Mouse (Mus musculus) activated CD4-positive, CD25-positive, alpha-beta regulatory T cell, adult 4 months (primary cell): ENCODE measurements around the gene Wfdc1. TPM values are rescaled to one million over a fixed set of nuclear protein-coding genes. Genes with fewer than 3 reads are reported as not detected.

Experiments used
- ATAC-seq: one replicate; pipeline ENCODE4 v1.8.0; 2017
- polyA plus RNA-seq, 2 experiments: library from polyadenylated mRNA; unstranded; fragments of 100-300 nt; shearing (Covaris generic); gene quantifications; one replicate each; pipeline ENCODE4 v1.2.1; 2017

The Wfdc1 gene
- polyA plus RNA-seq, 2 experiments from 2014 or later = not detected

DNA sequence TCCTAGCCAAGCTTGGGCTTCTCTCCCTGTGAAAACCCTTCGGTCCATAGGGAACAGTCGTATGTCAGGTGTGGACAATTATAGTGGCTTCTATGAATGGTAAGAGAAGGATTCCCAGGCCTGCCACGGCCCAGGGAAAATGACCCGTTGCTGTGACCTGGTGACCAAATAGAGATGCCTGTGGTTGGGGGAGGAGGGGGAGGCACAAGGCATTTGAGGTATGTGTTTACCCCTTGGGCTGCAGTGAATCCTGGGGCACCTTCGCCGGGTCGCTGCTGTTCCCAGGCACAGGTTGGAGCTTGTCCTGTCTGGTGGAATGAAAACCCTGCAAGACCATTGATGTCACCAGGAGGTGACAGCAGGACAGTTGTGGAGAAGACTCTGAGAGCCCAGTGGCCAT is 28.5 kb downstream of the Wfdc1 start:
- ATAC-seq = no peak

DNA sequence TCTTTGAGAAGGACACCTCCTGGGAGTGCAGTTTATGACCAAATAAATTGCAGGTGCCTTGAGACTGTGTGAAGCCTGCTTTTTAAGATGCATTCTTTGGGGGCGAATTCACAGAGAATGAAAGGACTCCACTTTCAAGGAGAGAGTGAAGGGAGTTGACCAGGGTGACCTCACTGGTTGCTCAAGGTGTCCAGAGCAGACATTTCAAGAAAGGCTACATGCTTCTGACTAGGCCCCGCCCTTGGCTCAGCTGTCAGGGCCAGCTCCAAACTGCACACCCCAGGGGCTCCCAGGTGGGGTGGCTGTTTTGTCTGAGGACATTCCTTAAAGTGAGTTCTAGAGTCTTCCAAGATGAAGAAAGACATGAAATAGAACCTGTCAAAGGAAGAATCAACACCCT is 31.0 kb downstream of the Wfdc1 start:
- no peak for ATAC-seq

DNA sequence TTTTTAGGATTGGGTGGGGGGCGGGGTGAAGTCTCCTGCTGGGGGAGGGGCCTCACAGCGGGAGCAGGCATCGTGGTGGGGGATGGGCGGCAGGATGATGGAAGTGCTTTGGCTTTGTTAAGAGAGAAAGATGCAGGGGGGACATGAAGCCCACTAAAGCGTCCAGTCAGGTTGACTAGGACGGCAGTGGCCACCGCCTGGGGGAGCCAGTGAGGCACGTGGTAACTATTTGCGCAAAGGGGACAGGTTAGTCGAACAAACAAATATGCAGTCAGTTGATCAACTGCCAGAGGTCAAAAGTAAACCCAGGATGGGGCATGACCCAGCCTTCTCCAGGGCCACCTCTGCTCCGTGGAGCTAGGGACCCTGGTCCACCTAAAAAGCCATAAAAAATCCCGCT is 32.8 kb downstream of the Wfdc1 start:
- ATAC-seq = no peak

DNA sequence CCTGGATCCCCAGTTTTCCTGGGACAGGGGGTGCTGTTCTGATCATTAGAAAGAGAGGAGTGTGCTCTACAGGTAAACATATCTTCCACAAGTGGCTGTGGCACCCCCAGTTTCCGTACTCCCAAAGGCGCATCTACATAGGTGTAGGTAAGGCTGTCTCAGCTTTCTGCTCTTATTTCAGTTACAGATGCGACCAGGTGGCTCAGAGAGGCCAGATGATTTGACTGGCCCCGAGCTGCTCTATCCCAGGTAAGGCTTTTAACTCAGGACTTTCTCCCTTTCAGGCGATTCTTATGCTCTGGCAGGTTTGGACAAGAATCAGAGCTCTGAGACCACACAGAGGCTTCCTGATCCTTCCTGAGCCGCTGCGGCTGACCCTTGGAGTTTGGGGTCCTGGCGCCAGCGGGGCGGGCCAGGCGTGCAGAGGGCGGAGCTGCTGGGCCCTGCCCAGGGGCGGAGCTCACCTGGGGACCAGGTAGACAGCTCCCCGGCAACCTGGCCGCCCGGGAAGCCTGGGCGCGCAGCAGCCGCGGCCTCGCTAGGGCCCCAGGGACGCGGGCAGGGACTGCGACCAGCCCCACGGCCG is 33.5 kb downstream of the Wfdc1 start, which contains the start of gene Atp2c2:
Gene Atp2c2 (plus strand): TSS at position 461 of the 586 bp plus-strand sequence.
- ATAC-seq = no peak

DNA sequence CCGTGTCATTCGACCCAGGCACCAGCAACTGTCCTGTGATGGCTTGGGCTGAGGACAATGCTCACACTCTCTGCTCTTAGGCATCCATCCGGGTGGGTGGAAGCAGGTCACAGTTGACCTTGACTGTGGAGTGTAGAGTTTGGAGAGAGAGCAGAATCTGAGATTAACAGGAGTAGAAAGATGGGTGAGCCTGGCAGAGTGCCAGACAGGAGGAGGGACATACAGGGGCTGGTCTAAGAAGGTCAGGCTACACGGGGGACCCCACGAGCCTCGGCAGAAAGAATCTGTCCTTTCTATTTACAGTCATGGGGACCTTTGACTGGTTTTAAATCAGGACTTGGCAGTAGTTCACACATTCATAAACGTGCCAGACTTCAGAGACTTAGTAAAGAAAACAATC is 36.8 kb downstream of the Wfdc1 start:
- no peak for ATAC-seq

DNA sequence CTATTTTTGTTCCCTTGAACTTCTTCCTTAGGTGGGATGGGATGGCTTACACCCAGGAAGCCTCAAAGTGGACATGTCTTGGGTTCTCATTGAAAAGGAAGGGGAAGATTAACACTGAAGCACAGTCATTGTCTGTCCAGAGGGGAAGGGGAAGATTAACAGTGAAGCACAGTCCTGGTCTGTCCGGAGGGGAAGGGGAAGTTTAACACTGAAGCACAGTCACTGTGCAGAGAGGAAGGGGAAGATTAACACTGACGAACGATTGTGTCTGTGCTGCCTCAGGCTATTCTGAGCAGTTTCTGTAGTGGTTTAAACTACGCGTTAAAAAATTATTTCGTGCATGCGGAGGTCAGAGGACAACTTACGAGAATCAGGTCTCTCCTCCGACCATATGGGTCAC is 41.0 kb downstream of the Wfdc1 start:
- no peak for ATAC-seq

DNA sequence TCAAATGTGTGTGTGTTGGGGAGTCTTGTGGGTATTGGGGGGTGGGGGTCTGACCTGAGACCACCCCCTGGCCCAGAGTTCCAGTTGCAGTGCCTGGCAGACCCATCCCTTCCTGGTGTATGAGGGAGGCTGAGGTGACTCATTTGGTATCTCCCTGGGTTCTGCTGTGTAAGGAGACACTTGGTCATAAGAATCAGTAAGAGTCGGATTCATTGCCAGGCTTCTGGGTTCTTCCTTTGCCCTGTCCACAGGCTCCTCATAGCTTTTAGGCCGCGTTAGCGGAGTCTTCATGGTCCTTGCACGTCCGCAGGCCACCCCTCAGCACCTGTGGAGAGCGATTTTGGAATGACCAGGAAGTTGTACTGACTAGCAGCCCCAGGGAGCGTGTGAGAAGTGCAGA is 42.3 kb downstream of the Wfdc1 start:
- no peak for ATAC-seq

DNA sequence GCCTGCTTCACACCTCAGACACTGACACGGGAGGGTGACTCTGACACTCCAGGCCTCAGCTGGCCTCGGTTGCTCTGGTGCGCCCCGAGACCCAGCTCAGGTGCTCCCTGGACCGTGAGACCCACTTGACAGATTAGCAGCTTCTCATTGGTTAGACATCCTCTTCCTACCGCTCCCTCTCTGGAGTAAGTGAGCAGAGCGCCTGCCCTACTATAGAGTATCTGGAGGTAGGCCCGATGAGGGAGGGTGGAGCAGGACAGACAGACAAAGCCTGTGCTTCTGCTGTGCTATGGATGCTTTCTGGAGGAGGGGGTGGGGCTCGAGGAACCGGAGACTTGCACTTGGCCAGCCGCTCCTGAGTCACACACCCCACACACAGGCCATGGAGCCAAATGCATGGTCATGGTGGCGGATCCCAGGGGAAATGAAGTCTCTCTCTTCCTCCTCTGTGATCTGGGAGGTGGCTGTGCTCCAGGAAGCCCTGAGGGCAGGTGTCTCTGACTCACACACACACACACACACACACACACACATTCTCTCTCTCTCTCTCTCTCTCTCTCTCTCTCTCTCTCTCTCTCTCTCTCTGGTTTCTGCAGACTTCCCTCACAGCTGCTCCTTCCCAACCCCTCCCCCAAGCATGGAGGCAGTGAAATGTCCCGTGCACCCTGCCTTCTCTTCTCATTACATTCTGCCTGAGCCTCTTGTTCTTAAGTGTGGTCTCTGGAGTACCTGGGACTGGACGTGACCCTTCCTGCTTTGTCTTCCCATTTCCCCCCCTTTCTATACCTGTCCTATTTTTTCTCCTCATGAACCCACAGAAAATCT is 42.9 kb downstream of the Wfdc1 start:
- no peak for ATAC-seq

DNA sequence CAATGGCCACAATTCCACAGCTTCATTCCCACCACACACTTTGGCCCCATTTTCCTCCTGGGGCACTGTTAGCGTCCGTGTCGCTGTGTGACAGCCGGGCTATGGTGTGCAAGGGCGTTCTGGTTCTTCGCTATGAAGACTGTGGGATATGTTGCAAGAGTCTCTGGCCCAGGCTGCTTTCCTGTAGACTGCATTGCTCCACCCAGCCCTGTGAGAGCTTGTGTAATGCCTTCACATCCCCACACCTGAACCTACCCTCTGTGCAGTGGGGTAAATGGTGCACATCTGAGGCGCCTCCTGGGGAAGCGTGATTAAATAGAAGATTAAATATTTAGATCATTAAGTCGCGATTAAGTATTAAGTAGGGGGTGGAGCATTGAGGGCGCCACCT is 43.5 kb downstream of the Wfdc1 start:
- ATAC-seq = no peak

DNA sequence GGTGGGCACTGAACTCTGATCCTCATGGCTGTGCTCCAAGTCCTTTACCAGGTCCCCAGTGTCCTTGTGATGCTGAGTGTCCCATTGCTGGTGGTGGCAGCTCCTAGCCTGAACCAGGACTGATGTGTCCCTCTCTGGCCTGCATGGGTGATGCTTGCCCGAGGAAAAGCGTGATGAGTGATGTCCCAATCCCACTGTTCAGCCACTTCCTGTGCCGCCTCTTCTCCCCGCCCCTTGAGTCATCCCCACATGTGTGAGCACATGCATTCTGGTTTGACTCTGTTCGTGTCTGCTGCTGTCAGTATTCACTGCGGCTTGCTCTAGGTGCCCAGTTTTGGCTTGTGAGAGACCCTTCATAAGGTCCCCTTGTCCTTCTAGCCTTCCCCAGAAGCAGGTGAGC is 46.1 kb downstream of the Wfdc1 start:
- no peak for ATAC-seq

DNA sequence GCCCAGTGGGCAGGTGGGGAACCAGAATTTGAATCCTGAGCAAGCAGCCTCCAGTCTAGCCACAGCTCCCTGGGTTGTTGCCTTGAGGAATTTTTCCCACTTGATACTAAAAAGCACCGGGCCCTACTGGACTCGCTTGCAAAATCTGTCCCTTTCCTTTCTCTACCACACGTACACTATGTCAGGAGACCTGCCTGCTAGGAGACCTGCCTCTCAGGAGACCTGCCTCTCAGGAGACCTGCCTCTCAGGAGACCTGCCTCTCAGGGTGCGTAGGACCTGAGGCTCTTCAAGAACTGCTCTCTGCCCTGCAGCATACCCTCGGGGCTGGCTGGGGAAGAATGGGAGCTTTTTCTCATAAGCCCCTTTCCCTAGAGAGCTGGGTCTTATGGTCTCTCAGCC is 47.3 kb downstream of the Wfdc1 start:
- no peak for ATAC-seq

DNA sequence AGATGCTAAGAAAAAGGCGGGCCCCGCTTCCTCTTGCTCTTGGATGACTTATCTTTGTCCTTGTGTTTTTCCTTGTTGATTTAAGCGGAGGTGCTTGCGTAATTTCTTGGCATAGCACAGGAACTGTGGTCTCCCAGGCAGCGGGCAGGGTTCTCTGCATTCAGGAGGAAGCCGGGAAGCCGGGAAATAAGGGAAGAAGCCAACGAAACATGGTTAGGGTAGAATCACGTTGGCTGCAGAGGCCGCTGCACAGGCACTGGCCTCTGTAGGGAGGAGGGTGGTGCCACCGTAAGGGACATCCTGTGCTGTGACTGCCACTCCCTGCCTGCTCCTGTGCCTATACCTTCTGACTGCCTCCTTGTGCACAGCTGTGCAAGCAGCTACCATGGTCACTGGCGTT is 49.1 kb downstream of the Wfdc1 start:
- ATAC-seq = no peak

DNA sequence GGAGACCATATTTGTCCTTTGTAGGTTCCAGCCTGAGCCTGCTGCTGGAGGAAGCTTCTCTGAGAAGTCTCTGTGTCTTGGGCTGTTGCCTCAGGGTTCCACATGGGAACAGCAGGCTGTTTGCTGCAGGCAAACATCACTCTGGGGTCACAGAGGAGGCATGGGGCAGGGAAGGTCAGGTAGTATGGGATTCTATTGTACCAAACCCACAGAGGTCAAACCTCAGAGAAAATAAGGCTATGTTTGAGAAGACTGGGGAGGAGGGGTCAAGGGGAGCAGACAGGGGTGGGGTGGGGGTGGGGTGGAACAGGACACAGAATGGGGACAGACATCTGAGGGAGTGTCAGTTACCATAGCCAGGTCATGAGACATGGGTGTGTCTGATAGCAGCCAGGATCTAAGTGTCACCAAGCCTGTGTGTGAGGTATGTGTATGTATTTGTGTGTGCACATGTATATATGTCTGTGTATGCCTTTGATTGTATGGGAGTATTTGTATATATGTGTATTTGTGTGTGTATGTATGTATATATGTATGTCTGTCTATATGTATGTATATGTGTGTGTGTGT is 50.6 kb downstream of the Wfdc1 start:
- no peak for ATAC-seq

DNA sequence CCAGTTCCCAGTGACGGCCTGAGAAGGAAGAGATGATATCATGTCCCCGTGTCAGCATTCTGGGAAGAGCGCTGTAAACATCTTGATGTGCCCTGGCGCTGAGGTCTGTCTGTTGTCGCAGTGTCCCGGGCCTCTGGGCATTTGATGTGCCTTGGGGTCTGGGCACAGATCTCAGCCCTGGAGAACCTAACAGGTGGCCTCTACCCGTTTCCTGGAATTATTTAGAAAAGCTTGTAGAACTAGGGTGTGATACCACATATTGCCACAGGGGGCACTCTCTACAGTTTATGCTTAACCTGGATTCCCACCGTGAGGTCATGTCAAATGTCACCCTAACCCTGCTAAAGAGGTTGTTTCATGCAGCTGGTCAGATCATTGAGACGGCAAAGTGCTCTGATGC is 51.6 kb downstream of the Wfdc1 start:
- ATAC-seq = no peak

DNA sequence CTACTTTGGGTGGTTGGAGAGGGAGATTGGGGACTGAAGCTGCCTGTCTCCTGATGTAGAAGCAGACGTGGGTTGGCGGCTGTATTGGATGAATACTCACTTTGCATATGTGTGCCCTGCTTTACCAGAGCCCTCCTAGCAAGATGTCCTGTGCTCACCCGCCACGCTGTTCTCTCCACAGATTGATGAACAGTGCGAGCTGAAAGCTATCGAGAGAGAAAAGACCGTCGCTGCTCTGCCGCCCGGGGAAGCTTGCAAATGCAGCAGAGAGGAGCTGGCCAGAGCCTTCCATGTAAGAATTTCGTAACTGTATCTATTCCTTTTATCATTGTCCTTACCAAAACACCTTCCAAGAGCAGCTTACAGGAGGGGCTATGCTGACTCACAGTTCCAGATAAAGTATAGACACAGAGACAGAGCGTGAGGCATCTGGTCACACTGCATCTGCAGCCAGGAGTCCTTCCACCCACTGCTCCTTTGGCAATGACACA is 52.9 kb downstream of the Wfdc1 start:
- ATAC-seq = no peak

DNA sequence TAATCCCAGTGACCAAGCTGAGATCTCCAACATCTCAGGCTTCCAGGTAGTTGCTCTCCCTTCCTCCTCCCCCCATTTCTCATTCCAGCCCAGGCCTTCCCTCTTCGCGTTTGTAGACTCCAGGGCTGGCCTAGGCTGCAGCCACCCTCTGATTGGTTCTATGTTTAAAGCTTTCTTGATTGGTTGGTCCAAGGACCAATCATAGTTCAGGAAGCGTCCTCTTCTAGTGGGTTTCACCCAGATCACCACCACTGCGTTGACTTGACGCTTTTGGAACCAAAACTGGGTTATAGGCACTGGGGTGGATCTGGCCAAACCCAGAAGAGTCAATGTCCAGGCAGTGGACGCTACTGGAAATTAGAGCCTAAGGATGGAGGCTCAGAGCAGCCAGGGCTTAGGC is 56.2 kb downstream of the Wfdc1 start:
- ATAC-seq = no peak

DNA sequence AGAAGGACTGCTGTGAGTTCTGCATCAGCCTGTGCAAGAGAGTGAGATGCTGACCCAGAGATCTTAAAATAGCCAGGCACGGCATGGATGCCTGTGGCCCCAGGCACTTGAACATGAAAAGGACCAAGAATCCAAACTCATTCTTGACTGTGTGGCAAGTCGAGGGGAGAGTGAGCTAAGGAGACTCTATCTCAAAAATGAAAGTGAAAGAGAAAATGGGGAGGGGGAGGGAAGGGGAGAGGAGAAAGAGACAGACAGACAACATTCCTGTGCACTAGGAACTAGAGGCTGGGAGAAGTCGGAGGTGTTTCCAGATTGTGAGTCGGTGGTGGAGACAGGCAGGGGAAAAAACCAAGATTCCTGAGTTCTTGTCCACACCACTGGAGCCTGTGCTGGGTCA is 57.5 kb downstream of the Wfdc1 start:
- ATAC-seq = peak; percentile 40

DNA sequence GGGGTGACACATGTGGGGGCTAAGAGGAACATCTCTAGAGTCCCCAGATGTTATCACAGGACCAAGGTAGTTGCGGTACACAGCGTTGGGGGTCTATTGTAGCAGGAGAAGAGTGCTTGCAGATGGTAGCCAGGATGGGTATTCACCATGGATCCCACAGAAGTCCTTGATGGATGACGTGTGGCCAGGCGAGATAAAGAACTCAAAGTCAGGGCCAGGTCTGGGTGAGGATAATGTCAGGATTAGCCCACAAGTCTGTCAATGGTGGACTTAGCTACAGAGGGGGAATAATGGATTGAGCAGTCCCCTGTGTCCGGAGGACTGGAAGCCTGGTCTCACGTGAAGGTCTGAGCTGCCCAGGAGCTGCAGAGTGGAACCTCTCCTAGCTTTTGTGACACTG is 58.4 kb downstream of the Wfdc1 start:
- no peak for ATAC-seq

DNA sequence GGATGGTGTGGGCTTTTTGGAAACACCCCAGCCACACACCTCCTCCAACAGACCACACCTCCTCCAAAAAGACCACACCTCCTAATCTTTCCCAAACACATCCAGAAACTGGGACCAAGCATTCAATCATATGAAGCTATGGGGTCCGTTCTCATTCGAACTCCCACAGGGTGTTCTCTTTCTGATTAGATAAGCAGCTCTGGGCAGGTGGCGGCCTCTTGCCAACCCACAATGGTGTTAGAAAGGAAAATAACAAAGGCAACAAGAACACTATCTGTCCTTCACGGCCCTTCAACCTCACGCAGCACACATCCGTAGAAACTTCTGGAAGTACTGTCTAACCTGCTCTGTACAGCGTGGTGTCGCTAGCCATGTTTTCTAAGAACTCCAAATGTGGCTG is 60.9 kb downstream of the Wfdc1 start:
- ATAC-seq = no peak

DNA sequence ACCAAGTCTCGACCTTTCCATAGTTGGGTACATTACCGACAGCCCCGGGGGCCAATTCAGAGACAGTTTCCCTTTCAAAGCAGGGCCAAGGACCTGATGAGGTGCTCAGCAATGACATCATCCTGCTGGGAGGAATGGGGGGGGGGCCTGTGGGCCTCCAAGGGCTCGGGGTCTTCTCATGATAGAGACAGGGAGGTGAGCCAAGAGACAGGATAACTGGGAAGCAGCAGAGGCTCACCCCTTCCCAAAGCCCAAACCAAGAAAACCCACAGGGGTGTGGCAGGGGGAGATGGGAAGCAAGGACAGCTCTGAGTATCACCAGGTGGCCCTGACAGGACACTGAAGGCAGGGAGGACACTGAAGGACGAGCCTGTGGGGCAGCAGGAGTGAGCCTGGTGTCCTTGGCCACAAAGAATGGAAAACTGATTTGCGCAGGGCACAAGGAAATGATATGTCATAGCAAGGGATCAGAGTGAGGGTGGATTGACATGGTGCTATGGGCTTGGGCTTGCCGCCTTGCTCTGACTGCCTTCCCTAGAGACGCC is 62.3 kb downstream of the Wfdc1 start:
- ATAC-seq = no peak

DNA sequence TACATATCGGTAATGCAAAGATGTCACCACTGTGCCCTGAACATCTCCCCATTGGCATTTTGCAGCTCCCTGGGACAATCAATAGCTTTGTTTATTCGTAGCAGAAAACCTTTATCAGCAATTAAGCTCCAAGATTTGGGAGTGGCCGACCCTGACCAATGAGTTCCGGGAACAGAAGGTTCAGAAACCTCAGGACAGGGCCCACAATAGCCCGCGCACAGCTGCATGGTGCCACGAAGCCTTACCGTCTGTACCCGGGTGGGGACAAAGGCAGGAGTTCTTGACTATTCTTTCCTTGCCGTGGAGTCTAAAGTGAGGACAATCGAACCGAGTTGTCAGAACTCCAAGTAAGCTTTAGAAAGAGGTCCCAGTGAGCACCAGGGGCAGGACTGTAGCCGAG is 65.9 kb downstream of the Wfdc1 start:
- no peak for ATAC-seq

DNA sequence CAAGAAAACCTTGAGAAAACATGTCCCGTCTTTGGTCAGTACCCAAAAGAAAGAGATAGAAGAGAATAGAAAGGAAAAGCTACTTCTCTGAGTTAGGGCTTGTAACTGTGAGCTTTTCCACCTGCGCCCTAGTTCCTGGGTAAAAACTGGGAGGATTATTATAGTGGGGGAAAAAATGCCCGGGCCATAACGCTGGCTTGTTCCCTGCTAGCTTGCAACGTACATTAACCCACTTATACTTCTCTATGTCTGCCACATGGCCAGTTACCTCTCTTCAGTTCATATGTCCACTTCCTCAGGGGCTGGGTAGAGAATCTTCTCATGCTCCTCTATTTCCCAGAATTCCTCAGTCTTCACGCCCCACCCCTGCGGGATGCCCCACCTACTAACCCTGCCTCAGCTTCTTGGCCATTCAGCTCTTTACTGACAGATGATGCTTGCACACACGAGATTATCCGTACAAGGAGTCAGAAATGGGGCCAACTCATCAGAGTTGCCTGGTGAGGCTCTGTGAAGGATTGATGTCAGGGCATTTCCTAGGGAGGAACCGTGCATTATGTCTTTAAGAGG is 70.3 kb downstream of the Wfdc1 start:
- ATAC-seq = no peak

DNA sequence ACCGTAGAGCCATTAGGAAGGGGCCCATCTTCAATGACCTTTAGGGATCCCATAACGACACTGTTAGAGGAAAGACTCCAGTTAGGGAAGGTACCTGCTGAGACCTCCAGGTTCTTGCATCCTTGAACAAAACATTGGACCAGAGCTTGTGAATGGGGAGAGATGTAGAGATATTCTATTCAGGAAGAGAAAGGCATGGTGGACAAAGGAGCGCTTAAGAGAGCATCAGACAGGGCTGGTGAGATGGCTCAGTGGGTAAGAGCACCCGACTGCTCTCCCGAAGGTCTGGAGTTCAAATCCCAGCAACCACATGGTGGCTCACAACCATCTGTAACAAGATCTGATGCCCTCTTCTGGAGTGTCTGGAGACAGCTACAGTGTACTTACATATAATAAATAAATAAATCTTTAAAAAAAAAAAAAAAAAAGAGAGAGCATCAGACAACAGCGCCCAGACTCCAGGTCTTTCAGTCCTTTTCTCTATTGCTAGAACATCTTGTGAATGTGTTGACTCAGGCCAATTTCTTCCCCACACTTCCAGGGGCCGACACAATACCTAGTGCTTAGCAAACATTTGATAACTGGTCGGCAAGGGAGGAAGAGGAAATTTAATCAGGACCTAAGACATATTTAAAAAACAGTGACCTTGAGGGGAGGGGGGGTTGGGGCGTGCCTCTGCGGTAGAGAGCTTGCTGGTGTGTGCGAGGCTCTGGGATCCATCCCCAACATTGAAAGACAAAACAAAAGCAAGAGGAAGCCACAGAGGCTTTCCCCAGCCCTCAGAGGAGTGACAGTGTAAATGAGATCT is 71.1 kb downstream of the Wfdc1 start:
- ATAC-seq = no peak
